Mouse (Mus musculus): ENCODE results near the gene Gm10271. TPM values are rescaled to one million over a fixed set of nuclear protein-coding genes. Genes with fewer than 3 reads are reported as not detected.
A peak's percentile ranks its signal among the peaks of the same experiment; 100 is the strongest.

Gm10271 gene
- polyA plus RNA-seq, 1 experiment from 2014 or later: not detected

- Histone ChIP-seq H3K4me3 (no peak overlapping the region), H3K27me3 (no peaks in the 10 kb centered on the region), H3K27ac (no peak overlapping the region), H3K36me3 (no peaks in the 10 kb centered on the region), H3K4me2 (no peak overlapping the region), H3K9ac (no peak overlapping the region), H3K4me1 (no peaks in the 10 kb centered on the region), H3K9me3 (no peaks in the 10 kb centered on the region)
- 71% methylated on average over 4 of the region's 4 CpGs for WGBS
- no peak for ATAC-seq (ENCODE audit: insufficient number of reproducible peaks, low FRiP score, low TSS enrichment, low read depth)
Observed at GRCm38 (mm10) chr10:116968741-116969140, 3.7 kb downstream of the Gm10271 start.

GRCm38 (mm10) chr10:116966065-116966464 is 6.3 kb downstream of the Gm10271 start:
- Histone ChIP-seq H3K36me3 (no peaks in the 10 kb centered on the region), H3K4me3 (no peak overlapping the region), H3K9me3 (no peaks in the 10 kb centered on the region), H3K4me2 (no peak overlapping the region), H3K27ac (no peak overlapping the region), H3K4me1 (no peaks in the 10 kb centered on the region), H3K27me3 (no peaks in the 10 kb centered on the region), H3K9ac (no peak overlapping the region)
- no peak for ATAC-seq (ENCODE audit: insufficient number of reproducible peaks, low FRiP score, low TSS enrichment, low read depth)
- 77% methylated on average over 6 of the region's 6 CpGs for WGBS

- H3K4me2 ChIP-seq: no peak overlapping the region
- H3K4me3 ChIP-seq: no peak overlapping the region
- H3K27me3 ChIP-seq: no peaks in the 10 kb centered on the region
- H3K36me3 ChIP-seq: no peaks in the 10 kb centered on the region
- no peak for ATAC-seq (ENCODE audit: insufficient number of reproducible peaks, low FRiP score, low TSS enrichment, low read depth)
- no peaks in the 10 kb centered on the region for H3K4me1 ChIP-seq
- no peak overlapping the region for H3K27ac ChIP-seq
- no peak overlapping the region for H3K9ac ChIP-seq
- 42% methylated on average over 5 of the region's 5 CpGs for WGBS
- H3K9me3 ChIP-seq: no peaks in the 10 kb centered on the region
Observed at GRCm38 (mm10) chr10:116965297-116965696, 7.1 kb downstream of the Gm10271 start.

GRCm38 (mm10) chr10:116964571-116964970 is 7.8 kb downstream of the Gm10271 start:
- H3K27ac ChIP-seq: no peak overlapping the region
- no peak for ATAC-seq (ENCODE audit: insufficient number of reproducible peaks, low FRiP score, low TSS enrichment, low read depth)
- no peak overlapping the region for H3K4me3 ChIP-seq
- H3K9ac ChIP-seq: no peak overlapping the region
- no peaks in the 10 kb centered on the region for H3K9me3 ChIP-seq
- H3K4me1 ChIP-seq: no peaks in the 10 kb centered on the region
- no peaks in the 10 kb centered on the region for H3K36me3 ChIP-seq
- no peaks in the 10 kb centered on the region for H3K27me3 ChIP-seq
- no peak overlapping the region for H3K4me2 ChIP-seq
- 82% methylated on average over 4 of the region's 4 CpGs for WGBS

GRCm38 (mm10) chr10:116964084-116964483 is 8.3 kb downstream of the Gm10271 start:
- Histone ChIP-seq H3K4me2 (no peak overlapping the region), H3K27me3 (no peaks in the 10 kb centered on the region), H3K36me3 (no peaks in the 10 kb centered on the region), H3K9ac (no peak overlapping the region), H3K4me3 (no peak overlapping the region), H3K9me3 (no peaks in the 10 kb centered on the region), H3K4me1 (no peaks in the 10 kb centered on the region), H3K27ac (no peak overlapping the region)
- no peak for ATAC-seq (ENCODE audit: insufficient number of reproducible peaks, low FRiP score, low TSS enrichment, low read depth)
- 75% methylated on average over 11 of the region's 11 CpGs for WGBS

- Histone ChIP-seq H3K9ac (no peak overlapping the region), H3K4me3 (no peak overlapping the region), H3K27me3 (no peaks in the 10 kb centered on the region), H3K36me3 (no peaks in the 10 kb centered on the region), H3K4me1 (no peaks in the 10 kb centered on the region), H3K4me2 (no peak overlapping the region), H3K9me3 (no peaks in the 10 kb centered on the region), H3K27ac (no peak overlapping the region)
- whole genome bisulfite sequencing: 60% methylated on average over 17 of the region's 17 CpGs
- ATAC-seq (ENCODE audit: insufficient number of reproducible peaks, low FRiP score, low TSS enrichment, low read depth): no peak
Observed at GRCm38 (mm10) chr10:116962803-116963202, 9.6 kb downstream of the Gm10271 start.

GRCm38 (mm10) chr10:116962152-116962551 is 10.3 kb downstream of the Gm10271 start:
- H3K36me3 ChIP-seq: no peaks in the 10 kb centered on the region

GRCm38 (mm10) chr10:116957867-116958551 is 14.4 kb downstream of the Gm10271 start:
- ATAC-seq (ENCODE audit: insufficient number of reproducible peaks, low FRiP score, low TSS enrichment, low read depth): no peak
- Histone ChIP-seq H3K36me3 (no peaks in the 10 kb centered on the region), H3K9me3 (no peaks in the 10 kb centered on the region), H3K27me3 (no peaks in the 10 kb centered on the region), H3K4me3 (no peak overlapping the region), H3K9ac (no peak overlapping the region), H3K4me2 (no peak overlapping the region), H3K4me1 (no peaks in the 10 kb centered on the region), H3K27ac (no peak overlapping the region)
- WGBS: 27% methylated on average over 5 of the region's 5 CpGs

More at GRCm38 (mm10) chr10:116962152-116962551, 10.3 kb downstream of the Gm10271 start:
- Histone ChIP-seq H3K4me3 (no peak overlapping the region), H3K4me2 (no peak overlapping the region), H3K9ac (no peak overlapping the region), H3K9me3 (no peaks in the 10 kb centered on the region), H3K4me1 (no peaks in the 10 kb centered on the region), H3K27me3 (no peaks in the 10 kb centered on the region), H3K27ac (no peak overlapping the region)
- ATAC-seq (ENCODE audit: insufficient number of reproducible peaks, low FRiP score, low TSS enrichment, low read depth): no peak
- 61% methylated on average over 14 of the region's 14 CpGs for WGBS

GRCm38 (mm10) chr10:116956483-116957158 is 15.8 kb downstream of the Gm10271 start:
- no peaks in the 10 kb centered on the region for H3K4me1 ChIP-seq
- no peaks in the 10 kb centered on the region for H3K9me3 ChIP-seq
- no peak overlapping the region for H3K4me3 ChIP-seq
- ATAC-seq (ENCODE audit: insufficient number of reproducible peaks, low FRiP score, low TSS enrichment, low read depth): no peak
- 88% methylated on average over 11 of the region's 11 CpGs for whole genome bisulfite sequencing
- no peak overlapping the region for H3K27ac ChIP-seq
- H3K9ac ChIP-seq: no peak overlapping the region
- no peaks in the 10 kb centered on the region for H3K27me3 ChIP-seq
- H3K4me2 ChIP-seq: no peak overlapping the region
- H3K36me3 ChIP-seq: no peaks in the 10 kb centered on the region

GRCm38 (mm10) chr10:116955191-116955590 is 17.2 kb downstream of the Gm10271 start:
- Histone ChIP-seq H3K4me2 (no peak overlapping the region), H3K4me1 (no peaks in the 10 kb centered on the region)
- WGBS: 77% methylated on average over 6 of the region's 6 CpGs

GRCm38 (mm10) chr10:116950886-116951285 is 21.5 kb downstream of the Gm10271 start:
- peaks cover 16% of the 10 kb centered on the region; the same call in 1 of the 2 replicates for H3K4me1 ChIP-seq
- WGBS: 16% methylated on average over 5 of the region's 5 CpGs
- H3K27ac ChIP-seq: no peak overlapping the region
- no peaks in the 10 kb centered on the region for H3K36me3 ChIP-seq
- no peak for ATAC-seq (ENCODE audit: insufficient number of reproducible peaks, low FRiP score, low TSS enrichment, low read depth)
- H3K27me3 ChIP-seq: no peaks in the 10 kb centered on the region
- H3K4me2 ChIP-seq: peak overlapping the region; percentile 86
- H3K9ac ChIP-seq: no peak overlapping the region
- peak overlapping the region; percentile 80 for H3K4me3 ChIP-seq
- no peaks in the 10 kb centered on the region for H3K9me3 ChIP-seq

More at GRCm38 (mm10) chr10:116955191-116955590, 17.2 kb downstream of the Gm10271 start:
- no peak overlapping the region for H3K9ac ChIP-seq
- no peaks in the 10 kb centered on the region for H3K36me3 ChIP-seq
- H3K27me3 ChIP-seq: no peaks in the 10 kb centered on the region
- H3K4me3 ChIP-seq: no peak overlapping the region
- H3K27ac ChIP-seq: no peak overlapping the region
- H3K9me3 ChIP-seq: no peaks in the 10 kb centered on the region
- no peak for ATAC-seq (ENCODE audit: insufficient number of reproducible peaks, low FRiP score, low TSS enrichment, low read depth)

GRCm38 (mm10) chr10:116950009-116950769 is 22.2 kb downstream of the Gm10271 start, which contains the start of gene Rab3ip:
Gene Rab3ip (minus strand): TSS chr10:116950769.
- WGBS: under 1% methylated on average over 43 of the region's 103 CpGs
- Histone ChIP-seq H3K4me3 (peak within 1 kb of the TSS; percentile 80), H3K9me3 (no peaks in the 10 kb centered on the region), H3K27ac (peak within 1 kb of the TSS; percentile 76), H3K36me3 (no peaks in the 10 kb centered on the region), H3K4me1 (peaks cover 16% of the 10 kb centered on the region; the same call in 1 of the 2 replicates), H3K4me2 (peak within 1 kb of the TSS; percentile 86), H3K9ac (peak within 1 kb of the TSS; percentile 63), H3K27me3 (no peaks in the 10 kb centered on the region)
- peak; percentile 83 for ATAC-seq (ENCODE audit: insufficient number of reproducible peaks, low FRiP score, low TSS enrichment, low read depth)
